Mouse (Mus musculus) kidney, postnatal 10 days (tissue): ENCODE data around the gene Wap.

ENCODE experiments used
- DNase-seq: peaks from one replicate; pipeline ENCODE4 v3.0.0; 2021; ENCODE audit warnings: mixed read lengths

Gene Wap

DNA sequence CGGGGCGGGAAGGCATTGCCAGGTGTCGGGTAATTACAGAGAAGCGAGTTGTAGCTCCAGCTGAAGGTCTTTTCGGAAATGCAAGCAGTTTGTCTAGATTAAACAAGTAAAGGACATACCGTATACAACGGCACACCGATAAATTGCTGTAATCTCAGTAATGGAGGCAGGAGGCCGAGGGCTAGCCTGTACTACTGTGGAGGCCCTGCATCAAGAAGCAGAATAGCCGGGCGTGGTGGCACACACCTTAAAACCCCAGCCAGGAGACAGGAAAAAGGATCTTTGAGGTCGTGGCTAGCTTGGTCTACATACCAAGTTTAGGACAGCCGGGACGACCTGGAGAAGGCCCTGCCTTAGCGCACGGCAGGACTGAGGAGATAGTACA, 12.1 kb downstream of the Wap start:
- DNase-seq, result no peak

DNA sequence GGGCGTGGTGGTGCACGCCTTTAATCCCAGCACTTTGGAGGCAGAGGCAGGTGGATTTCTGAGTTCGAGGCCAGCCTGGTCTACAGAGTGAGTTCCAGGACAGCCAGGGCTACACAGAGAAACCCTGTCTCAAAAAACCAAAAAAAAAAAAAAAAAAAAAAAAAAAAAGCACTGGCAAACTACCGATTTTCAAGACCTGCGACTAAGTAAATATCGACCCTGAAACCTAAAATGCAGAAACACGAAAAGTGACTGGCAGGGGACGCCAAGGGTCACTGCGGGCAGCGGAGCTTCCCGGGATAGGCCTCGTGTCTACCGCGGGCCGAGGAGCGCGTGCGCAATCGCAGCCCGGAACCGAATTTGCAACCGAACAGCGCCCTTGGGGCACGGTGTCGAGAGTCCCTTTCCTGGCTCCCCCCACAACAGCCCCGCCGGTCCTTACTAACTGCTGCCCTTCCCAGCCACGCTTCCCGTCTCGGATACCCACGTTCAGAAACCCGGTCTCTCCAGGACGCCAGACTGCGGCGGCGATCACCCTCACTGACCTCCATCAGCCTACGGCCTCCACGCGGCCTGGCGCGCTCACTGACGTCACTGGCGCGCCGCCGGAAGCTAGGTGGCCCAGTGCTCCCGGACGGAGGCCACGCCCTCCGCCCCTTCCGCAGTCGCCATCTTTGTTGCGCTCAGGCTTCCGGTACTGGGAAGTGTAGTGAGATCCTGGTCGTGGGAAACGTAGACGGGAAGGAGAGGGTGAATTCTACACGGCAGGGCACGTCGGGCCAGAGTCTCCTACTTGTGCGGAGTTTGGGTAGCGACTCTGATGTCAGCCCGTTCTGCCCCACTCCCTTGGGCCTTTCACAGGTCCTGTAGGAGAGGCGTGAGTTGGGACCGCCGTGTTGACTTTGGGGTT, 12.7 kb downstream of the Wap start, which contains the start of gene Tbrg4:
Tbrg4 (minus strand) TSS at position 590 of the 910 bp plus-strand sequence.
- peak; percentile 97 for DNase-seq

GRCm38 (mm10) chr11:6624619-6625382, 13.6 kb downstream of the Wap start:
- DNase-seq, result no peak

DNA sequence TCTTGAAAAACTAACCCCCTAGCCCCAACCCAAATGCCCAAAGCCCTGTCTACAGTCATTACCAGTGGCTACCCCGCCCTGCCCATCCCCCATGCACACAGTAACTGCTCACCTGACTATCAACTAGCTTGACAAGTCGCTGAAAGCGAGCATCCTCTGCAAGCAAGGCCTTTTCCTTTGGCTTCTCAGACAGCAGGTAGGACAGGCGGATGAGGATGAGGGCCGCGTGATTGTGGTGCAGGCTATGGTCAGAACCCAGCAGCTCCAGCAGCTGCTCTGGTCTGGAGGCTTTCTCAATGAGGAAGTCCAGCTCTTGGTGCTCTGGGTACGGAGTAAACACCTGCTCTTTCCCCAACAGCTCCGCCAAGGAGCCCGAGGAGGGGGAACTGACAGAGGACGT, 14.7 kb downstream of the Wap start:
- DNase-seq, result no peak

- DNase-seq, result no peak
Measured at GRCm38 (mm10) chr11:6615250-6616205, 22.9 kb downstream of the Wap start.

GRCm38 (mm10) chr11:6605491-6606399, 32.7 kb downstream of the Wap start, which contains the start of gene Nacad:
TSS of gene Nacad (minus strand) at chr11:6606053.
- peak; percentile 55 for DNase-seq

DNA sequence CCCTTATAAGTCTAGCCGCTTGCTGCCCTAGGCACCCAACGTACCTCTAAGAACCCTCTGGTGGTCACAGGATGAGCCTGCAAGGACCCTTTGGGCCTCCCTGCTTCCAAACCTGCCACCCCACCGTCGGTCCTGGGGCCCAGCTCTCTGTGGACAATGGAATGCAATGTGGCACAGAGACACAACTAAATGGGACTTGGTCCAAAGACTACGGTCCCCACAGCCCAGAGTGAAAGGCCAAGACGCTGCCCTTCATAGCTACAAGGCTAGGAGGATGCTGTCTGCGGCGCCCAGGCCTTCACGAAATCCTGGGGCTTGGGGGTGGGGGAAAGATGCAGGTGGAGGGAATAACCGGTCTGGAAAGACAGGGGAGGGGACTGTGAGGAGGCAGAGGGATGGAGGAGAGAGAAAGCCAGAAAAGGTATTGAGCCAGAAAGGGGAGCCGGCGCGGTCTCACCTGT, 33.4 kb downstream of the Wap start:
- no peak for DNase-seq

DNA sequence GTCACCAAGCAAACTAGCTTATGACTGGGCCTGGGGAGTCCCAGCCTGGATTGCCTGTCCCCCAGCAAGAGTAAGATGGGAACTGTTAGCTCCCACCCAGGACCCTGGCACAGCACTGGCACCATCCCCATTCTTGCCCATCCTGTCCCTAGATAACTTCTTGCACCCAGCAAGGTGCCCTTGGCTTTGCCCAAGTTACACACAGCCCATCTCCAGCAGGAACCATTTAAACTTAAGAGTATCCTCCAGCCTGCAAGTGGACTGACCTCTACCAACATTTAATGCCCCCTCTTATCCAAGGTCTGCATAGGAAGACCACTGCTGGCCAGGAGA, 33.9 kb downstream of the Wap start:
- no peak for DNase-seq

DNA sequence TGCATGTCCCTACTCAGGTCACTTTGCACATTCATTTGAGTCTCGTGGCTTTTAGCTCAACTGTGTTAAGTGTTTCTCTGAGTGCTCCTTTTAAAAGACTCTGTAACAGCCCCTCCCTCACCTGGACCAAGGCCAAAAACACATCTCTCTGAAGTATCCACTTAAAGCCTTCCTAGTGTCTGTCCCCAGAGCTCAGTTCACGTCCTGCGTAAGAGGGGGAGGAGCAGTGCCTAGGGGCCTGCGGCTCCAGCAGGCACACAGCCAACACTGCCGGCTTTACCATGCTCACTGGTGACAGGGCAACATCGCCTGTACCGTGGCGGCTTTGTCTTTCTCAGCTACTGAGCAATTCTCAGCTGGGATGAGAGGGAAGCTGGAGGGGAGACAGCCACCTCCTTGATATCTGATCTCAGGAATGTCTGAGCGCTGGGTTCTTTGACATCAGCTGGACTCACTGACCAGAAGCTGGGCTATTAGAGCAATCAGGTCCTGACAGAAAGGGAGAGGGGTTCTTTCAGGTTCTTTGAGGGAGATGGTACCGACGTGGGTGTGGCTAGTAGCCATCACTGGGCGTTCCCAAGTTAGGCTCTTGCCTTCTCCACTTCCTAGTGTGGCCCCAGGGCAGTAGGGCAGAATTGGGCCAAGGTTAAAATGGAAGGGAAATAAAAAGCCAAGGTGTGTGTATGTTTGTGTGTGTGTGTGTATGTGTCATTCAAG, 34.4 kb downstream of the Wap start:
- DNase-seq, result peak; percentile 69

GRCm38 (mm10) chr11:6603224-6603623, 35.2 kb downstream of the Wap start:
- no peak for DNase-seq

- DNase-seq, result no peak
Measured at GRCm38 (mm10) chr11:6602662-6603061, 35.8 kb downstream of the Wap start.

GRCm38 (mm10) chr11:6601649-6602480, 36.6 kb downstream of the Wap start:
- no peak for DNase-seq

DNA sequence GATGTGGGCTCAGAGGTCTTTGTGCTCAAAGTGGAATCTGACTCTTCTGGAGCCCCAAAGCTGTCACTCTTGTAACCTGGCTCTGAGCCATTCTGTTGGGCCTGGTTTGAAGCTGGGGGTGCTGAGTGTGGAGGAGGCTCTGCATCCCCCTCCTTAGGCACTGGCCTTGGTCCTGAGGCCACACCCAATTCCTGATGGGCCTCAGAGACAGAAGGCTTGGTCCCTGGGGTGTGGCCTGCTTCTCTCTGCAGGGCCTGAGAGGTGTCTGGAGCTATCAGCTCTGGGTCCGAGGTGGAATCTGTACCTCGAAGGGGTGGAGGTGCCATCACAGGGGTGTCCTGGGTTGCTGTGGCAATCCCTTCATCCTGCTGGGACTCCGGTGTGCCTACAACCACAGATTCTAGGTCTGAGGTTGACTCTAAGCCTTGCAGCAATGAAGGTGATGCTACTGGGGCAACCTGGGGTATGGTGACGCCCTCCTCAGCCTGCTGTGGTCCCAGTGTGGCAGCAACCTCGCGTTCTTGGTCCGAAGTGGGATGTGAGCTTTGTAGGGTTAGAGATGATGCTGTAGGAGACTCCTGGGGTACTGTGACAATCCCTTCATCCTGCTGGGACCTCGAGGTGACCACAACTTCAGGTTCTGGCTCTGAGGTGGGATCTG, 38.0 kb downstream of the Wap start:
- DNase-seq, result no peak

GRCm38 (mm10) chr11:6599831-6600230, 38.6 kb downstream of the Wap start:
- DNase-seq, result no peak

DNA sequence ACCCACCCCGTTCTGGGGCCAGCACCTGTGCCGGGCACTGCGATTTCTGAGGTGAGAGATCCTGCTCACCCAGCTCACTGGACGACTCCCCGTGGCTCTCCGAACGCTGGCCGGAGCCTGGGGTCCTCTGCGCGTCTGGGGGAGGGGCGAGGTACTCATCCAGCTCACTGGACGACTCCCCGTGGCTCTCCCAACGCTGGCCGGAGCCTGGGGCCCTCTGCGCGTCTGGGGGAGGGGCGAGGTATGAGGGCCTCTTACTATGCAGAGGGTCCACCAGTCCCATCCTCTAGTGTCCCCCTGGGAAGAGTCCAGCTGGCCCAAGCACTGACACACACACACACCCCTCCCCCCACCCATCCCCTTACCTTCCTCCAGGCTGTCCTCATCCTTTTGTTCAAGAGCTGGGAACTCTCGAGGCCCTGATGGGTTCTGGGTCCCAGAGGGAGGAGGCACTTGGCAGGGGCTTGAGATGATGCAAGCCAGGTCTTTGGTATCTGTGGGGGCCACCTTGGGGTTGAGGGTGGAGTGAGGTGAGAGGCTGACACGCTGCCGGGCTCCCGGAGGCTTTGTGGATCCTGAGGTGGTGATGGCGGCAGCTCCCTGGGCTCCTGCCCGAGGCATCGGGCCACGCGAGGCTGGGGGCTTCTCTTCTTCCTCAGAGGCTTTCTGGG, 39.3 kb downstream of the Wap start:
- no peak for DNase-seq

DNA sequence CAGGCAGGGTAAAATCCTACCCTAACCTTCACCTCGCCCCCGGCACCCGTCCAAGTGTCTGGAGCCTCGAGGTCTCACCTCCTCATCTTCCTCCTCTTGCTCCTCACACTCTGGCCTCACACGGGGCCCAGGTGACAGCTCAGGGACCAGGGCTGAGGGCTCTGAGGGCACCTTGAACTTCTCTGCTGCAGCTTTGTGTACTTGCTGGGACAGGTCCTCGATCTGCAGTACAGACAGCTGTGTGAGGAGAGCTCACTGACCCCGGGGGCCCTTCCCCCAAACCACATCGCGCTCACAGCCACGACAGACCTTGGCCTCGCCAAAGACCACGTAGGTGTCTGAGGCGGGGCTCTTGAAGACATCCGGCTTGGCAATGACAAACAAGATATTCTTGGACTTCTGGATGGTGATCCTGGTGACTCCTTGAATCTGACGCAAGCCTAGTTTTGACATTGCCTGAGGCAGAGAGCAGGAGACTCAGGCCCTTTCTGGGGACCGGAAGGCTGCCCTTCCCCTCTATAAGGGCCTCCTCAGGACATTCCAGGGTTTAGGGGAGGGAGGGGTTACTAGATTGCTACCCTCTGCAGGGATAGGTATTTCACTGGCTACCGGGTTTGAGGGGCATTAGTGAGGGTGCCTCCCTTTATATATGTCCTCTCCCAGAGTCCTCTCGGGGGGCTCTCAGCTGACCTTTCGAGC, 40.1 kb downstream of the Wap start:
- DNase-seq, result no peak

DNA sequence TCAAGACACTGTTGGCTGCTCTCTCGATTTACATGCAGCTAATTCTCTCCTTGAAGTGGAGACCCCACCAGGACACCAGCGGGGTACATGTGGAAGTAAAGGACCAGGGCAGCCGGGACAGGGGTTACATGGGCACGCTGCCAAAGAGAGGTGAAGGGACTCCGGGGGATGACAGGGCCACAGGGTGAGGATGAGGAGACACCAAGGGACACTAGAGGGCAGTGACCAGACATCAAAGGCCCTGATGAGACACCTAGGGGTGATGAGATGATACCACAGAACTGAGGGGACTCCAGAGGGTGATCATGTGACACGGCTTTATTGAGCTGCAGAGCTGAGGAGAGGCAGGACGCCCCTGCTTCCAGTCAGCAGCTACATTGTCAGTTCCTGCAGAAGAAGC, 40.9 kb downstream of the Wap start:
- DNase-seq, result no peak

DNA sequence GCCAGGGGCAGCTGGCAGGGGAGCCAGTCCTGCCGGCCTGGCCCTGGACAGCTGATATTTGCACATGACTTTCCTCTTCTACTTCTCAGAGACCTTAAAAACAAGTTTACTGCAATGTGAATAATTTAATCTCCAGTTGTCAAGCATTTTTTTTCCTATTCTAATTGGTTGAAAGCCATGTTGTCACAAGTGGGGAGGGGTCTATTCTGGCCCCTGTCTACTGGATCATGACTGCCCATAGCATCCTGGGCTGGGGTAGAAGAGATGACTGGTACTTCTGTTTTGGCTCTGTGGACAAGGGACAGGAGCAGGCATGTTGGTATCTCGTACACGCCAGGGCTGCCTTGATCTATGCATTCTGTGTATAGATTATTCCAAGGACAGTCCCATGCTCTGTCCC, 41.8 kb downstream of the Wap start:
- DNase-seq, result no peak
